Mouse (Mus musculus) cortical plate, adult 2 months (tissue): ENCODE data around the gene Dock10.

Source experiments
- CTCF ChIP-seq: fragments of 200-500 bp; IDR thresholded peaks from 2 replicates; pipeline ENCODE4 v1.5.1; 2011; ENCODE audit warnings: mild to moderate bottlenecking, control low read depth, low read length; ENCODE audit not compliant: insufficient read depth; ENCODE audit errors: extremely low read depth
- POLR2A ChIP-seq: fragments of 200-500 bp; IDR thresholded peaks from 2 replicates; pipeline ENCODE4 v1.6.1; 2011; ENCODE audit warnings: mild to moderate bottlenecking, low read length, control low read depth; ENCODE audit not compliant: insufficient read depth; ENCODE audit errors: extremely low read depth

- no peak for TF ChIP-seq POLR2A
- no peak for TF ChIP-seq CTCF
These were observed 11.4 kb downstream of the Dock10 start for GRCm38 (mm10) chr1:80746691-80747463.
